Mouse (Mus musculus): ENCODE measurements around the gene Arid5b. TPM values are rescaled to one million over a fixed set of nuclear protein-coding genes. Genes with fewer than 3 reads are reported as not detected.
A peak's percentile ranks its signal among the peaks of the same experiment; 100 is the strongest.

The Arid5b gene
- polyA plus RNA-seq, 1 experiment from 2014 or later = 27.5 TPM

- H3K27ac ChIP-seq (replicated peaks; ENCODE audit: low read depth, low read length) = no peak overlapping the region
- H3K4me3 ChIP-seq (ENCODE audit: low read depth, low read length) = no peak overlapping the region
- no peaks in the 10 kb centered on the region for H3K27me3 ChIP-seq (ENCODE audit: control insufficient read depth, insufficient read depth, low read length)
- no peak overlapping the region for H3K4me2 ChIP-seq (ENCODE audit: low read depth, low read length)
- WGBS = 42% methylated on average over 13 of the region's 13 CpGs
- no peaks in the 10 kb centered on the region for H3K9me3 ChIP-seq (replicated peaks; ENCODE audit: control insufficient read depth, low read length)
- no peak overlapping the region for H3K9ac ChIP-seq (replicated peaks; ENCODE audit: low read length)
- ATAC-seq (replicated peaks; ENCODE audit: insufficient number of reproducible peaks, low FRiP score, low TSS enrichment, low read depth) (no peak; the same call in 1 of the 2 replicates), DNase-seq (ENCODE audit: low spot score) (peak; percentile 26)
- no peaks in the 10 kb centered on the region for H3K36me3 ChIP-seq (replicated peaks; ENCODE audit: control insufficient read depth, insufficient read depth, low read depth, low read length)
- H3K4me1 ChIP-seq (ENCODE audit: control insufficient read depth, insufficient read depth, low read length) = no peaks in the 10 kb centered on the region
These were observed 86.7 kb downstream of the Arid5b start for GRCm38 (mm10) chr10:68191691-68192380.

- no peak for ATAC-seq (replicated peaks; ENCODE audit: insufficient number of reproducible peaks, low FRiP score, low TSS enrichment, low read depth)
- no peak overlapping the region for H3K4me3 ChIP-seq (ENCODE audit: low read depth, low read length)
- H3K9me3 ChIP-seq (replicated peaks; ENCODE audit: control insufficient read depth, low read length) = no peaks in the 10 kb centered on the region
- H3K27me3 ChIP-seq (ENCODE audit: control insufficient read depth, insufficient read depth, low read length) = no peaks in the 10 kb centered on the region
- H3K4me1 ChIP-seq (ENCODE audit: control insufficient read depth, insufficient read depth, low read length) = no peaks in the 10 kb centered on the region
- WGBS = 74% methylated on average over 6 of the region's 8 CpGs
- DNase-seq (ENCODE audit: low spot score) = peak; percentile 12
- H3K27ac ChIP-seq (replicated peaks; ENCODE audit: low read depth, low read length) = no peak overlapping the region
- H3K9ac ChIP-seq (replicated peaks; ENCODE audit: low read length) = no peak overlapping the region
- no peaks in the 10 kb centered on the region for H3K36me3 ChIP-seq (replicated peaks; ENCODE audit: control insufficient read depth, insufficient read depth, low read depth, low read length)
- no peak overlapping the region for H3K4me2 ChIP-seq (ENCODE audit: low read depth, low read length)
These were observed 87.4 kb downstream of the Arid5b start for GRCm38 (mm10) chr10:68191146-68191545.

GRCm38 (mm10) chr10:68189847-68190246, 88.7 kb downstream of the Arid5b start:
- no peak overlapping the region for H3K4me3 ChIP-seq (ENCODE audit: low read depth, low read length)
- no peaks in the 10 kb centered on the region for H3K4me1 ChIP-seq (ENCODE audit: control insufficient read depth, insufficient read depth, low read length)
- ATAC-seq (replicated peaks; ENCODE audit: insufficient number of reproducible peaks, low FRiP score, low TSS enrichment, low read depth) (no peak), DNase-seq (ENCODE audit: low spot score) (no peak)
- no peaks in the 10 kb centered on the region for H3K36me3 ChIP-seq (replicated peaks; ENCODE audit: control insufficient read depth, insufficient read depth, low read depth, low read length)
- no peak overlapping the region for H3K27ac ChIP-seq (replicated peaks; ENCODE audit: low read depth, low read length)
- no peaks in the 10 kb centered on the region for H3K27me3 ChIP-seq (ENCODE audit: control insufficient read depth, insufficient read depth, low read length)
- H3K4me2 ChIP-seq (ENCODE audit: low read depth, low read length) = no peak overlapping the region
- H3K9me3 ChIP-seq (replicated peaks; ENCODE audit: control insufficient read depth, low read length) = no peaks in the 10 kb centered on the region
- WGBS = 79% methylated on average over 3 of the region's 3 CpGs
- no peak overlapping the region for H3K9ac ChIP-seq (replicated peaks; ENCODE audit: low read length)

- H3K4me2 ChIP-seq (ENCODE audit: low read depth, low read length) = no peak overlapping the region
- no peak overlapping the region for H3K9ac ChIP-seq (replicated peaks; ENCODE audit: low read length)
- no peak for DNase-seq (ENCODE audit: low spot score)
- no peak overlapping the region for H3K27ac ChIP-seq (replicated peaks; ENCODE audit: low read depth, low read length)
- no peak overlapping the region for H3K4me3 ChIP-seq (ENCODE audit: low read depth, low read length)
- no peak for ATAC-seq (replicated peaks; ENCODE audit: insufficient number of reproducible peaks, low FRiP score, low TSS enrichment, low read depth)
- no peaks in the 10 kb centered on the region for H3K27me3 ChIP-seq (ENCODE audit: control insufficient read depth, insufficient read depth, low read length)
- WGBS = 92% methylated on average over 7 of the region's 7 CpGs
- H3K9me3 ChIP-seq (replicated peaks; ENCODE audit: control insufficient read depth, low read length) = no peaks in the 10 kb centered on the region
- no peaks in the 10 kb centered on the region for H3K36me3 ChIP-seq (replicated peaks; ENCODE audit: control insufficient read depth, insufficient read depth, low read depth, low read length)
- no peaks in the 10 kb centered on the region for H3K4me1 ChIP-seq (ENCODE audit: control insufficient read depth, insufficient read depth, low read length)
These were observed 95.4 kb downstream of the Arid5b start for GRCm38 (mm10) chr10:68183096-68183495.

- no peaks in the 10 kb centered on the region for H3K36me3 ChIP-seq (replicated peaks; ENCODE audit: control insufficient read depth, insufficient read depth, low read depth, low read length)
- H3K9ac ChIP-seq (replicated peaks; ENCODE audit: low read length) = no peak overlapping the region
- no peak for DNase-seq (ENCODE audit: low spot score)
- 89% methylated on average over 6 of the region's 6 CpGs for WGBS
- H3K4me3 ChIP-seq (ENCODE audit: low read depth, low read length) = no peak overlapping the region
- H3K4me2 ChIP-seq (ENCODE audit: low read depth, low read length) = no peak overlapping the region
- no peaks in the 10 kb centered on the region for H3K4me1 ChIP-seq (ENCODE audit: control insufficient read depth, insufficient read depth, low read length)
- no peaks in the 10 kb centered on the region for H3K9me3 ChIP-seq (replicated peaks; ENCODE audit: control insufficient read depth, low read length)
- H3K27me3 ChIP-seq (ENCODE audit: control insufficient read depth, insufficient read depth, low read length) = no peaks in the 10 kb centered on the region
- H3K27ac ChIP-seq (replicated peaks; ENCODE audit: low read depth, low read length) = no peak overlapping the region
- ATAC-seq (replicated peaks; ENCODE audit: insufficient number of reproducible peaks, low FRiP score, low TSS enrichment, low read depth) = no peak
These were observed 96.3 kb downstream of the Arid5b start for GRCm38 (mm10) chr10:68182266-68182665.

GRCm38 (mm10) chr10:68181156-68181555, 97.4 kb downstream of the Arid5b start:
- H3K27ac ChIP-seq (replicated peaks; ENCODE audit: low read depth, low read length) = no peak overlapping the region
- 93% methylated on average over 10 of the region's 10 CpGs for WGBS
- ATAC-seq (replicated peaks; ENCODE audit: insufficient number of reproducible peaks, low FRiP score, low TSS enrichment, low read depth) = no peak

GRCm38 (mm10) chr10:68180721-68181120, 97.8 kb downstream of the Arid5b start:
- DNase-seq (ENCODE audit: low spot score) = no peak
- no peaks in the 10 kb centered on the region for H3K9me3 ChIP-seq (replicated peaks; ENCODE audit: control insufficient read depth, low read length)
- WGBS = 93% methylated on average over 7 of the region's 7 CpGs
- no peak overlapping the region for H3K4me2 ChIP-seq (ENCODE audit: low read depth, low read length)
- H3K4me3 ChIP-seq (ENCODE audit: low read depth, low read length) = no peak overlapping the region
- H3K9ac ChIP-seq (replicated peaks; ENCODE audit: low read length) = no peak overlapping the region
- H3K4me1 ChIP-seq (ENCODE audit: control insufficient read depth, insufficient read depth, low read length) = no peaks in the 10 kb centered on the region
- no peak overlapping the region for H3K27ac ChIP-seq (replicated peaks; ENCODE audit: low read depth, low read length)
- no peaks in the 10 kb centered on the region for H3K36me3 ChIP-seq (replicated peaks; ENCODE audit: control insufficient read depth, insufficient read depth, low read depth, low read length)
- H3K27me3 ChIP-seq (ENCODE audit: control insufficient read depth, insufficient read depth, low read length) = no peaks in the 10 kb centered on the region
- no peak for ATAC-seq (replicated peaks; ENCODE audit: insufficient number of reproducible peaks, low FRiP score, low TSS enrichment, low read depth)

More at GRCm38 (mm10) chr10:68181156-68181555, 97.4 kb downstream of the Arid5b start:
- Histone ChIP-seq H3K4me2 (ENCODE audit: low read depth, low read length) (no peak overlapping the region), H3K4me3 (ENCODE audit: low read depth, low read length) (no peak overlapping the region), H3K9ac (replicated peaks; ENCODE audit: low read length) (no peak overlapping the region), H3K9me3 (replicated peaks; ENCODE audit: control insufficient read depth, low read length) (no peaks in the 10 kb centered on the region), H3K4me1 (ENCODE audit: control insufficient read depth, insufficient read depth, low read length) (no peaks in the 10 kb centered on the region), H3K36me3 (replicated peaks; ENCODE audit: control insufficient read depth, insufficient read depth, low read depth, low read length) (no peaks in the 10 kb centered on the region), H3K27me3 (ENCODE audit: control insufficient read depth, insufficient read depth, low read length) (no peaks in the 10 kb centered on the region)
- no peak for DNase-seq (ENCODE audit: low spot score)

GRCm38 (mm10) chr10:68180151-68180550, 98.4 kb downstream of the Arid5b start:
- 66% methylated on average over 4 of the region's 4 CpGs for WGBS
- Histone ChIP-seq H3K4me3 (ENCODE audit: low read depth, low read length) (no peak overlapping the region), H3K9me3 (replicated peaks; ENCODE audit: control insufficient read depth, low read length) (no peaks in the 10 kb centered on the region)

More at GRCm38 (mm10) chr10:68180151-68180550, 98.4 kb downstream of the Arid5b start:
- DNase-seq (ENCODE audit: low spot score) (no peak), ATAC-seq (replicated peaks; ENCODE audit: insufficient number of reproducible peaks, low FRiP score, low TSS enrichment, low read depth) (no peak)
- Histone ChIP-seq H3K36me3 (replicated peaks; ENCODE audit: control insufficient read depth, insufficient read depth, low read depth, low read length) (no peaks in the 10 kb centered on the region), H3K9ac (replicated peaks; ENCODE audit: low read length) (no peak overlapping the region), H3K4me1 (ENCODE audit: control insufficient read depth, insufficient read depth, low read length) (no peaks in the 10 kb centered on the region), H3K27ac (replicated peaks; ENCODE audit: low read depth, low read length) (no peak overlapping the region), H3K27me3 (ENCODE audit: control insufficient read depth, insufficient read depth, low read length) (no peaks in the 10 kb centered on the region), H3K4me2 (ENCODE audit: low read depth, low read length) (no peak overlapping the region)

Data from embryonic facial prominence, embryonic 11.5 days (tissue).